Mouse (Mus musculus) cerebral cortex, adult 2 months (tissue): ENCODE data around the gene Dtd2.

Experiments
- WGBS: fragments of 180-500 bp; shearing (Covaris S2); methylation state at CpG from one replicate; pipeline ENCODE4 v1.1.7; 2018; 5-methylcytosine and 5-hydroxymethylcytosine counted together

Gene Dtd2

GRCm38 (mm10) chr12:52005877-52006632 is at the start of gene Dtd2:
Gene Dtd2 (minus strand): TSS chr12:52006501.
- WGBS, result 1% methylated on average over 46 of the region's 46 CpGs

GRCm38 (mm10) chr12:52049324-52049723 is 43.0 kb upstream of the Dtd2 start:
- WGBS, result 79% methylated on average over 2 of the region's 2 CpGs

GRCm38 (mm10) chr12:52046371-52046770 is 40.1 kb upstream of the Dtd2 start:
- WGBS, result 85% methylated on average over 4 of the region's 4 CpGs

GRCm38 (mm10) chr12:52042818-52043336 is 36.6 kb upstream of the Dtd2 start:
- 63% methylated on average over 10 of the region's 10 CpGs for WGBS

GRCm38 (mm10) chr12:52038352-52038751 is 32.1 kb upstream of the Dtd2 start:
- 33% methylated on average over 3 of the region's 3 CpGs for WGBS

GRCm38 (mm10) chr12:52034956-52035355 is 28.7 kb upstream of the Dtd2 start:
- WGBS, result 82% methylated on average over 3 of the region's 3 CpGs

GRCm38 (mm10) chr12:52032276-52032675 is 26.0 kb upstream of the Dtd2 start:
- WGBS, result 59% methylated on average over 6 of the region's 6 CpGs

- WGBS, result 80% methylated on average over 3 of the region's 3 CpGs
These were observed 21.7 kb upstream of the Dtd2 start, which contains the start of gene Gpr33 for GRCm38 (mm10) chr12:52027963-52028362. Gene Gpr33 (minus strand): TSS chr12:52028063.

- WGBS, result 57% methylated on average over 7 of the region's 7 CpGs
These were observed 8.3 kb upstream of the Dtd2 start for GRCm38 (mm10) chr12:52014494-52015029.

- 58% methylated on average over 11 of the region's 11 CpGs for WGBS
These were observed 7.7 kb upstream of the Dtd2 start for GRCm38 (mm10) chr12:52014044-52014443.

GRCm38 (mm10) chr12:52013274-52013673 is 7.0 kb upstream of the Dtd2 start:
- 64% methylated on average over 9 of the region's 9 CpGs for WGBS

- WGBS, result 83% methylated on average over 8 of the region's 8 CpGs
These were observed 5.9 kb upstream of the Dtd2 start for GRCm38 (mm10) chr12:52012159-52012558.

- 18% methylated on average over 2 of the region's 2 CpGs for WGBS
These were observed 4.3 kb upstream of the Dtd2 start for GRCm38 (mm10) chr12:52010630-52010961.

- 20% methylated on average over 15 of the region's 15 CpGs for WGBS
These were observed 3.8 kb upstream of the Dtd2 start for GRCm38 (mm10) chr12:52009928-52010629.

GRCm38 (mm10) chr12:52006633-52006994 is 313 bp upstream of the Dtd2 start:
- WGBS, result 33% methylated on average over 5 of the region's 5 CpGs

- 76% methylated on average over 3 of the region's 3 CpGs for WGBS
These were observed 3.6 kb downstream of the Dtd2 start for GRCm38 (mm10) chr12:52002746-52003145.

- 5% methylated on average over 4 of the region's 4 CpGs for WGBS
These were observed 4.8 kb downstream of the Dtd2 start for GRCm38 (mm10) chr12:52001544-52001943.

GRCm38 (mm10) chr12:51998366-51998932 is 7.9 kb downstream of the Dtd2 start:
- WGBS, result 76% methylated on average over 9 of the region's 9 CpGs

GRCm38 (mm10) chr12:51995738-51996536 is 10.4 kb downstream of the Dtd2 start:
- 84% methylated on average over 1 of the region's 1 CpGs for WGBS

GRCm38 (mm10) chr12:51990629-51991028 is 15.7 kb downstream of the Dtd2 start:
- WGBS, result 52% methylated on average over 2 of the region's 2 CpGs

- WGBS, result 75% methylated on average over 5 of the region's 5 CpGs
These were observed 17.8 kb downstream of the Dtd2 start for GRCm38 (mm10) chr12:51988536-51988935.

GRCm38 (mm10) chr12:51985826-51986225 is 20.5 kb downstream of the Dtd2 start:
- 59% methylated on average over 4 of the region's 4 CpGs for WGBS
